Comparison of ENCODE assay signal across 9 mouse cellular contexts in genomic region chr10:79884446-79884845, GRCm38 (mm10). TPM values are rescaled to one million over a fixed set of nuclear protein-coding genes. Genes with fewer than 3 reads are reported as not detected.
DNase-seq lines count a peak whose midpoint lies in the region; ATAC-seq lines count a peak whose summit lies in the region.
"Had no signal": no experiment of that assay in that cellular context is flagged by ENCODE, and none has a peak within 500 bp of the region (broad histone marks: within the 10 kb centered on the region; RNA-seq: fewer than 3 reads in every experiment).

No protein-coding gene starts in this region.

- no peak overlapping the region for H3K4me2 ChIP-seq in liver, embryonic 16.5 days (ENCODE audit: low read depth, low read length)

- H3K27me3 ChIP-seq in liver, embryonic 16.5 days (ENCODE audit: control insufficient read depth, insufficient read depth, low read depth, low read length): peaks cover 7% of the 10 kb centered on the region

- H3K27ac ChIP-seq in liver, embryonic 16.5 days (ENCODE audit: low read length): no peak overlapping the region

- H3K9ac ChIP-seq in liver, embryonic 16.5 days (ENCODE audit: low read depth, low read length): no peak overlapping the region

- H3K9me3 ChIP-seq in liver, embryonic 16.5 days (replicated peaks; ENCODE audit: control insufficient read depth, low read length): no peaks in the 10 kb centered on the region

- H3K4me3 ChIP-seq in liver, embryonic 16.5 days (ENCODE audit: low read depth, low read length): no peak overlapping the region

- peak; percentile 27; the same call in 1 of the 2 replicates for ATAC-seq in liver, embryonic 16.5 days (ENCODE audit: low read depth)
- ATAC-seq in common myeloid progenitor, adult 5-6 weeks (replicated peaks; ENCODE audit: low read depth, poor library complexity, severe bottlenecking): peak; percentile 31; the same call in 1 of the 2 replicates

- WGBS in liver, embryonic 16.5 days (ENCODE audit: insufficient replicate concordance): 30% methylated on average over 4 of the region's 4 CpGs

- DNase-seq in liver: no peak
- DNase-seq in kidney, adult 9 months: peak; percentile 90
- peak; percentile 50 for DNase-seq in ovary, postnatal 14 days (ENCODE audit: low spot score)
- no peak for DNase-seq in thymus, postnatal 14 days
- no peak for DNase-seq in embryo, embryonic 10 days (ENCODE audit: low spot score)

- H3K4me1 ChIP-seq in liver, embryonic 16.5 days (ENCODE audit: control insufficient read depth, low read depth, low read length): peaks cover 26% of the 10 kb centered on the region

- H3K36me3 ChIP-seq in liver, embryonic 16.5 days (ENCODE audit: control insufficient read depth, insufficient read depth): no peaks in the 10 kb centered on the region

RNA-seq across cellular contexts. Expression of gene Elane, which starts 1.6 kb away (rescaled TPM):
- 204 and 208 TPM in 2 replicates for polyA plus RNA-seq in liver, embryonic 16.5 days (2015; fragmentation: Nextera tagmentation; extraction: Ambion mirVana)
- 61.2 and 92.1 TPM in 2 replicates for total RNA-seq in common myeloid progenitor, adult 5-6 weeks (2017)
- polyA plus RNA-seq: small intestine, adult 2 months had no signal

RNA-seq across cellular contexts. Expression of gene Cfd, which starts 6.2 kb away (rescaled TPM):
- polyA plus RNA-seq in liver, embryonic 16.5 days (2015; fragmentation: Nextera tagmentation; extraction: Ambion mirVana): not detected in 2 replicates
- not detected in 2 replicates for total RNA-seq in common myeloid progenitor, adult 5-6 weeks (2017)
- polyA plus RNA-seq: intestine, embryonic 16.5 days had no signal

RNA-seq across cellular contexts. Expression of gene Plppr3, which starts 10.0 kb away (rescaled TPM):
- polyA plus RNA-seq in liver, embryonic 16.5 days (2015; fragmentation: Nextera tagmentation; extraction: Ambion mirVana): 4.8 and 5.1 TPM in 2 replicates
- total RNA-seq in common myeloid progenitor, adult 5-6 weeks (2017): 40.8 and 46.6 TPM in 2 replicates

RNA-seq across cellular contexts. Expression of gene Prtn3, which starts 10.2 kb away (rescaled TPM):
- 96.8 and 106 TPM in 2 replicates for polyA plus RNA-seq in liver, embryonic 16.5 days (2015; fragmentation: Nextera tagmentation; extraction: Ambion mirVana)
- total RNA-seq in common myeloid progenitor, adult 5-6 weeks (2017): 131 and 159 TPM in 2 replicates

RNA-seq across cellular contexts. Expression of gene Med16, which starts 24.3 kb away (rescaled TPM):
- polyA plus RNA-seq in liver, embryonic 16.5 days (2015; fragmentation: Nextera tagmentation; extraction: Ambion mirVana): 14.7 and 15.3 TPM in 2 replicates
- 17.3 and 19.3 TPM in 2 replicates for total RNA-seq in common myeloid progenitor, adult 5-6 weeks (2017)

Comparison
In these comparisons a context has a peak if more than half of its experiments do, and no peak if none do; other contexts are left out.
1. DNase-seq: peak in kidney, adult 9 months (single experiment) and ovary, postnatal 14 days (single experiment); none in liver (single experiment), thymus, postnatal 14 days (single experiment) and embryo, embryonic 10 days (single experiment).